Mouse (Mus musculus) CH12.LX (cell line): ENCODE measurements around the gene Ptpn4. TPM values are rescaled to one million over a fixed set of nuclear protein-coding genes. Genes with fewer than 3 reads are reported as not detected.

ENCODE experiments used
- DNase-seq: peaks from one replicate; pipeline ENCODE4 v3.0.0-alpha.2; 2013; ENCODE audit errors: extremely low read depth
- H3K27ac ChIP-seq: 2 replicates; pipeline ENCODE4 v1.5.1; 2012; ENCODE audit warnings: low read depth, mild to moderate bottlenecking, control low read depth, moderate library complexity; ENCODE audit not compliant: insufficient read depth
- H3K27me3 ChIP-seq: replicated peaks from 2 replicates; pipeline ENCODE3; 2012; ENCODE audit warnings: inconsistent platforms
- H3K36me3 ChIP-seq, 2 experiments: replicated peaks in 1 of 2; 2 replicates each; pipeline versions ENCODE3 to v1.6.1; 2012; ENCODE audit warnings: inconsistent platforms in 1 of 2, low read length in 1 of 2, mild to moderate bottlenecking in 1 of 2, mixed read lengths in 1 of 2, moderate library complexity in 1 of 2; ENCODE audit not compliant: control insufficient read depth in 1 of 2, insufficient read depth in 1 of 2
- H3K4me1 ChIP-seq, 2 experiments: 2 replicates each; pipeline ENCODE4 v1.6.1; 2012; ENCODE audit warnings: inconsistent platforms in 1 of 2, moderate library complexity in 1 of 2; ENCODE audit not compliant: insufficient read depth in 2 of 2, control insufficient read depth in 1 of 2
- H3K4me2 ChIP-seq: 2 replicates; pipeline ENCODE4 v1.6.1; 2012; ENCODE audit warnings: low read depth, mild to moderate bottlenecking, control low read depth; ENCODE audit not compliant: poor library complexity, insufficient read depth, severe bottlenecking
- H3K4me3 ChIP-seq, 3 experiments: fragments of 150-350 bp in 1 of 3; sonication (generic) in 1 of 3; replicated peaks in 1 of 3; 2 replicates each; pipeline versions ENCODE3 to v1.5.1; 2011 to 2012; ENCODE audit warnings: low read depth in 2 of 3, low read length in 2 of 3, mild to moderate bottlenecking in 2 of 3, moderate library complexity in 2 of 3, control low read depth in 1 of 3, improper control_type of control experiment in 1 of 3, inconsistent platforms in 1 of 3, mixed read lengths in 1 of 3; ENCODE audit not compliant: poor library complexity in 1 of 3
- H3K79me2 ChIP-seq: replicated peaks from 2 replicates; pipeline ENCODE4 v1.6.1; 2012; ENCODE audit warnings: mild to moderate bottlenecking, moderate library complexity; ENCODE audit not compliant: control insufficient read depth, poor library complexity, insufficient read depth, severe bottlenecking; ENCODE audit errors: extremely low read depth
- H3K9ac ChIP-seq: 2 replicates; pipeline ENCODE4 v1.6.1; 2012; ENCODE audit warnings: low read depth, mild to moderate bottlenecking, control low read depth, moderate library complexity; ENCODE audit not compliant: insufficient read depth
- H3K9me3 ChIP-seq: replicated peaks from 2 replicates; pipeline ENCODE3; 2012; ENCODE audit warnings: low read length, inconsistent platforms, mixed read lengths
- BHLHE40 ChIP-seq: IDR thresholded peaks from 2 replicates; pipeline ENCODE4 v1.6.1; 2011; ENCODE audit warnings: mild to moderate bottlenecking, low read depth, low read length, improper control_type of control experiment
- CHD1 ChIP-seq: IDR thresholded peaks from 2 replicates; pipeline ENCODE4 v1.6.1; 2012; ENCODE audit warnings: low read depth, low read length, improper control_type of control experiment, inconsistent platforms
- JUN ChIP-seq: IDR thresholded peaks from 2 replicates; pipeline ENCODE4 v1.6.1; 2011; ENCODE audit warnings: low read depth, mild to moderate bottlenecking, low read length, improper control_type of control experiment, moderate library complexity; ENCODE audit not compliant: insufficient read depth
- JUND ChIP-seq: conservative IDR thresholded peaks from 2 replicates; pipeline ENCODE4 v1.6.1; 2011; ENCODE audit warnings: low read depth, low read length, improper control_type of control experiment
- KAT2A ChIP-seq: IDR thresholded peaks from 2 replicates; pipeline ENCODE4 v1.6.1; 2012; ENCODE audit warnings: low read length, improper control_type of control experiment, inconsistent platforms; ENCODE audit not compliant: insufficient replicate concordance
- MAFK ChIP-seq: IDR thresholded peaks from 2 replicates; pipeline ENCODE4 v1.6.1; 2011; ENCODE audit warnings: low read length, improper control_type of control experiment; ENCODE audit not compliant: insufficient replicate concordance
- MAX ChIP-seq: IDR thresholded peaks from 2 replicates; pipeline ENCODE4 v1.6.1; 2011; ENCODE audit warnings: low read length, improper control_type of control experiment
- MAZ ChIP-seq: IDR thresholded peaks from 2 replicates; pipeline ENCODE4 v1.6.1; 2012; ENCODE audit warnings: low read depth, mild to moderate bottlenecking, inconsistent platforms, low read length, improper control_type of control experiment, moderate library complexity
- MXI1 ChIP-seq: IDR thresholded peaks from 2 replicates; pipeline ENCODE4 v1.6.1; 2011; ENCODE audit warnings: mild to moderate bottlenecking, low read depth, low read length, improper control_type of control experiment
- NRF1 ChIP-seq: IDR thresholded peaks from 2 replicates; pipeline ENCODE4 v1.6.1; 2014; ENCODE audit warnings: low read depth, mild to moderate bottlenecking, inconsistent platforms, low read length, improper control_type of control experiment, moderate library complexity
- RAD21 ChIP-seq: IDR thresholded peaks from 2 replicates; pipeline ENCODE4 v1.6.1; 2011; ENCODE audit warnings: low read depth, mild to moderate bottlenecking, low read length, improper control_type of control experiment, moderate library complexity
- SIN3A ChIP-seq: IDR thresholded peaks from 2 replicates; pipeline ENCODE4 v1.6.1; 2012; ENCODE audit warnings: low read length, improper control_type of control experiment, inconsistent platforms
- SMC3 ChIP-seq: IDR thresholded peaks from 2 replicates; pipeline ENCODE4 v1.6.1; 2011; ENCODE audit warnings: low read depth, low read length, improper control_type of control experiment
- UBTF ChIP-seq: IDR thresholded peaks from 2 replicates; pipeline ENCODE4 v1.6.1; 2012; ENCODE audit warnings: low read depth, mild to moderate bottlenecking, inconsistent platforms, low read length, improper control_type of control experiment, moderate library complexity
- ZKSCAN1 ChIP-seq: IDR thresholded peaks from 2 replicates; pipeline ENCODE4 v1.6.1; 2012; ENCODE audit warnings: low read depth, inconsistent platforms, low read length, improper control_type of control experiment, borderline replicate concordance
- dilution Hi-C: fragments of 300-500 bp; cut with MboI; formaldehyde crosslinking; loops from 2 replicates; pipeline ENCODE4 v1.14.3; 2020; ENCODE audit warnings: low sequenced_read_pairs; ENCODE audit not compliant: extremely low pct_unique_long_range_greater_than_20kb, extremely low pct_ligation_motif_present
- in situ Hi-C: fragments of 300-500 bp; cut with MboI; formaldehyde crosslinking; loops from 3 replicates; pipeline ENCODE4 v1.14.3; 2019; ENCODE audit warnings: low sequenced_read_pairs, low pct_ligation_motif_present, low pct_unique_long_range_greater_than_20kb, mixed read lengths
- polyA plus RNA-seq: library from polyadenylated mRNA; unstranded; fragments of >175 nt; gene quantifications from 2 replicates; pipeline ENCODE4 v1.2.1, GENCODE M21; 2012; ENCODE audit warnings: low read depth; ENCODE audit not compliant: insufficient read length
- total RNA-seq, 2 experiments: library from RNA; depleted of rRNA; stranded (reverse); fragments of 300-350 nt in 1 of 2; fragments of >200 nt in 1 of 2; gene quantifications; 2 replicates each; pipeline ENCODE4 v1.2.3; 2012 to 2014

The Ptpn4 gene
- total and polyA plus RNA-seq, 3 experiments, result 8.5 to 14.1 (median 8.5) TPM

DNA sequence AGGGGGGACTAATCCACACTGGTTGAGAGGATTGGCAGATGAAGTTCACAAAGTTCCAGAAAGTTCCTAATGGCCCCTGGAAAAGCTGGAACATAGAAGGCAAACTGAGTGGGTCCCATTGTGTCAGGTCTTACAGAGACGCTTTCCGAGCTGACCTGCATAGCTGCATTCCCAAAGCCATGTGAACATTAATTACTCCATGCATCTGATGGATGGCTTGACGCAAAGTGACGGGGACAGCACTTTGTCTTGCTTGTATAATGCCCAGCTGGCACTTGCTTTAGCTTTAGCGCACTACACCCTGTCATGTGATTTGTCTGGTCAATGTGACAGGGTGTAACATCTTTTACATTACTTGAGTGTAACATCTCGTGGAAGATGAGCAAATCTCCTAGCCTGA is 27.9 kb upstream of the Ptpn4 start:
- DNase-seq, result no peak
- in situ Hi-C loops, result no loop called here
- H3K4me2 ChIP-seq, result no peak overlapping the region
- dilution Hi-C loops, result no loop called here
- TF ChIP-seq MAZ (no peak), UBTF (no peak), SIN3A (no peak), ZKSCAN1 (no peak), NRF1 (no peak), MXI1 (no peak), JUND (no peak), JUN (no peak)
- TF ChIP-seq, all 38 proteins: peak for 0
- Histone ChIP-seq H3K4me3 (no peak overlapping the region), H3K9me3 (no peaks in the 10 kb centered on the region), H3K27me3 (no peaks in the 10 kb centered on the region), H3K27ac (no peak overlapping the region), H3K36me3 (no peaks in the 10 kb centered on the region), H3K9ac (no peak overlapping the region), H3K79me2 (no peaks in the 10 kb centered on the region), H3K4me1 (peaks cover 3 to 12% of the 10 kb centered on the region in 2 experiments; a peak in 2 of 4 replicates)

DNA sequence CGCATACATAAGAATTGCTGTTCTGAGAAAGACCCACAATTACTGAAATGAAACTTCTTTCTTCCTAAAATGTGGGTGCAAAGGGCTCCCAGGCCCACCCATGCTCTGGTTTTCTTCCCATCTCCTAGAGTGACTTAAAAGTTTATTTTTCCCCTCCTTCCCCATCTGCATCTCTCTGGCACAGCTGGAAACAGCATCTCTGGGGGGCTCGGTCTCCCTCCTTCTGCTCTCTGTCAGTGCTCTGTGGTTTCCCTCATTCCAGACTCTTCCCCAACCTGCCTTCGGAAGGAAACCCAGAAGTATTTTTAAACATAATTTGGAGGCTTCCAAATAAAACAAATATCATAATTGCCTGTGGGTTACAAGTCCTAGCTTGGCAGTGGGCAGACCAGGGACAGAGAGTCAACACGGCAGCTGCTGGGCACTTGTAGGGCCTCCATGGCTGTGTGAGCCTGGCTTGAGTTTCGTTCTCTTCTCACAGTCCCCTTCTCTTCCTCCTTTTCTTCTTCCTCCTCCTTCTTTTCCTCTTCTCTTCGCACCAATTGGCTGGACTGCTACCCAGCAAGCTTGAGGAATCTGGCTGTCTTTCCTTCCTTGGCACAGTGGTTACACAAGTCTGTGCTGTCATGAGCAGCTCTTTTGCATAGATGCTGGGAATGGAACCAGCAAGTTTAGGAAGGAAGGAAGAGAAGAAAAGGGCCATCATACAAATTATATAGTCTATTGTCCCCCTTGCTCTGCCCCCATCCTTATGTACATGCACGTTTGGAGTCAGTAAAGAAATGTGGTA is 26.3 kb upstream of the Ptpn4 start:
- H3K4me2 ChIP-seq, result no peak overlapping the region
- no peak overlapping the region for H3K4me3 ChIP-seq
- H3K27me3 ChIP-seq, result no peaks in the 10 kb centered on the region
- in situ Hi-C loops, result no loop called here
- H3K36me3 ChIP-seq, result no peaks in the 10 kb centered on the region
- no peak for DNase-seq
- peaks cover 3 to 12% of the 10 kb centered on the region in 2 experiments; a peak in 2 of 4 replicates for H3K4me1 ChIP-seq
- H3K79me2 ChIP-seq, result no peaks in the 10 kb centered on the region
- TF ChIP-seq BHLHE40 (no peak), RAD21 (no peak), MAX (no peak), SMC3 (no peak), MXI1 (no peak), SIN3A (no peak), KAT2A (no peak), MAFK (no peak), JUN (no peak), MAZ (no peak), CHD1 (no peak)
- no peaks in the 10 kb centered on the region for H3K9me3 ChIP-seq
- dilution Hi-C loops, result no loop called here
- no peak overlapping the region for H3K27ac ChIP-seq
- H3K9ac ChIP-seq, result no peak overlapping the region
